Mouse (Mus musculus): ENCODE results near the gene Styk1.

The Styk1 gene

DNA sequence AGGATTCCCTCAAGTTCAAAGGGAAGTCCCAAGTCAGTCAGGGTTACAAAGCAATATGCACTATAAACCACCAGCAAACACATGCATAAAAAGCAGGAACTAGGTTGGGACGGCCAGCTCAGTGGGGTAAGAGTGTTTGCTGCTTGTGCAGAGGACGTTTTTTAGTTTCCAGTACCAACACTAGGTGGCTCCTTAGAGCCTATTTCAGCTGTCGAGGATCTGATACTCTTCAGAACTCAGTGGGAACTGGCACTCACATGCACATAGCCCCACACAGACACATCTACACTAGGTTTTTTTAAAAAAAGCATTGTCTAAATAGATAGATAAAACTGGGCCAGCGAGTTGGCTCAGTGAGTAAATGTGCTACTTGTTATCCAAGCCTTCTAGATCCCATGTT, 13.7 kb upstream of the Styk1 start:
- DNase-seq = peak; percentile 48

DNA sequence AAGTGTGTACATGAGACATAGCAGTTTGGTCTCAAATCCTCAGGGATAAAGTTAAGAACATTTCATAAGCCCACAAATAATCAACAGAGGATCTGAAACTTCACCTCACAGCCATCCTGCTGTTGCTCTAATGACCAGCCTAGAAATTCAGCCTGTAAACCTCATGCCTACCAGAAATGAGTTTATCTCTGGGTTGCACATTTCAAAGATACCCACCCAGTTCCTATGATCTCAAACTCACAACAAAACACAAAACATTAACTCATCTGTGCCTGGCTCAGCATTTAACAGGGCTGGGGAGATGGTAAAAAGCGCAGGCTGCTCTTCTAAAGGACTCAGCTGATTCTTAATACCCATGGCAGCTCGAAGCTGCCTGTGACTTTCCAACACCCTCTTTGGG, 11.0 kb upstream of the Styk1 start:
- no peak for DNase-seq

GRCm38 (mm10) chr6:131362987-131363765, 9.8 kb upstream of the Styk1 start:
- no peak for DNase-seq

- DNase-seq = peak; percentile 37
These were observed 7.3 kb upstream of the Styk1 start for GRCm38 (mm10) chr6:131360693-131361092.

DNA sequence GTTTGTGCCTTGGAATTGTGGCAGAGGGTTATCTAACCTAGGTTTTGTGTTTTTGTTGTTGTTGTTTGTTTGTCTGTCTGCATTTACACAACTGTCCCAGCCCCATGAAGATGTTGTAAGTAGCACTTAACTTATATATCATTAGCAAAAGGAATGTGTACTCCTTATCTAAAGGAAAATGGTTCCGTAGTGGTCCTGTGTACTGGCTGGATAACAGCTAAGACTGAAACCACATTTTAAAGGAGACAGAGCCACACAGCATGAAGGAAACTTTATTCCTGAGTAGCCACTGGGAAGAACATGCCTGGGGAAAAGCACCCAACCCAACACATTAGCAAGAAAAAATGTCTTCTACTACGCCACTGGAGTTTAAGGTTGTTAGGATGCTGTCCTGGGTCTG, 6.1 kb upstream of the Styk1 start:
- DNase-seq = no peak

DNA sequence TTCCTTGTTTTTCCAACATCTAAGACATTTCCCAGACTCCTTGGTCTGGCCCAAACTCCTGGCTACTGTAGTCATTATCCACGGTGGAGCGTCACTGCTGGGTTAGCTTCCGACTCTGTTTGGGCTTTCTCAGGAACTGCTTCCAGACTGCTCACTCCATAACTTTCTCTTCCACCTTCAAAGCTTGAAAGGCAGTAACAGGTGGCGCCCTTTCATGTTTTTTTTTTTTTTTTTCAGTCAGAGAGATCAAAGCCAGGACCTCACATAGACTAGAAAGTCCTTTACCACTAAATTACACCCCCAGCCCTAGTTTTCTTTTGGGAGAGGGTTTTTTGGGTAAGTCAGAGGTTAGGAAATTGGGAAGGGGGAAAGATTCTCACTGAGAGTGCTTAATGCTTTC, 1.5 kb upstream of the Styk1 start:
- no peak for DNase-seq

GRCm38 (mm10) chr6:131347026-131347425, 6.4 kb downstream of the Styk1 start:
- DNase-seq = no peak

DNA sequence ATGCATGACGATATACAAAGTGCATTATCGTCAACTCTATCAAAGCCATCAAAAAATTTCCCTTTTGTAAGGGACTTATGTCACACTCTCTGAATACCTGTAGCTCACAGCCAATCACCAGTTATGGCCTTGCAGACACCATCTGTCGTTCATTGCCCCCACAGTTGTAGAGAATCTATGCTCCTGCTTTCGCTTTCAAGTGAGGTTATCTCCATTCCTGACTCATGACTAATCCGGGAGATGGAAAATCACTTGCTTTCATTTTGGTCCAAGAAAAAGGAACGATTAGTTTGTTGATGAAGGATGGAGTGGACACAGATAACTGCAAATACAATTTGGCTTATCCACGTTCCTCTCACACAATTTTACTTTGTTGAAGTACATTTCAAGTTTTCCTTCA, 9.1 kb downstream of the Styk1 start:
- no peak for DNase-seq

DNA sequence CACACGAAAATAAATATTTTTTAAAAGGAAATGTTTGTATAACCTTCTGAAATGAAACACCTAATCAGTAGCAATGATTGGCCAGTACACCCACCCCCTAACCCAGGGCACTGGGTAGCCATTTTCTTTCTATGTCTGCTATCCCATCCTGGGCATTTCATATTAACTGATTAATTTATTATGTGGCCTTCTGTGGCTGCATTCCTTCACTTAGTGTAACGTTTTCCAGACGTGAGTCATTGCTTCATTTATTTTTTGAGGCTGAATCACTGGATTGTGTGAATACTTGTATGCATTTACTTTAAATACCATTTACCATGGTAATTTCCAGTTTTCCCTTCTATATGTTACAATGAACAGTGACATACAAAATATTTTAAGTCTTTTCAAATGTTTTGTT, 13.3 kb downstream of the Styk1 start:
- DNase-seq = no peak

- no peak for DNase-seq
These were observed 14.1 kb downstream of the Styk1 start for GRCm38 (mm10) chr6:131339309-131339708.

DNA sequence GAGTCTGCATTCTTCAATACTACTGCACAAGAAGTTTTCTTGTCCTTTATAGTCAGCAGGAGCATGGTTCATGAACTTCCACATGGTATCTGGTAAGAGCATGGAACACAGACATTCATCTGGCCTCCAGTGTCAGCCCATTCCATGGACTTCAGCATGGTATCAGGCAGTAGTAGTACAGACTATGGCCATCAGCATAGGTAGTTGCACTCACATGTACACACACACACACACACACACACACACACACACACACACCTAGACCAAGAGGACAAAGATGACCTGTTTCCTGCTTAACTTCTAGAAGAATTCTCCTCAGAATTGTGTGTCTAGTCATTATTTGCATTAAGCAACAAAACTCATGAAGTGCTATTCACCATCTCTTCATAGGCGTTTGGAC, 14.6 kb downstream of the Styk1 start:
- no peak for DNase-seq

- no peak for DNase-seq
These were observed 26.3 kb downstream of the Styk1 start for GRCm38 (mm10) chr6:131327076-131327475.

- DNase-seq = no peak
These were observed 31.4 kb downstream of the Styk1 start for GRCm38 (mm10) chr6:131321854-131322639.

- DNase-seq = no peak
These were observed 37.0 kb downstream of the Styk1 start for GRCm38 (mm10) chr6:131316155-131317101.

DNA sequence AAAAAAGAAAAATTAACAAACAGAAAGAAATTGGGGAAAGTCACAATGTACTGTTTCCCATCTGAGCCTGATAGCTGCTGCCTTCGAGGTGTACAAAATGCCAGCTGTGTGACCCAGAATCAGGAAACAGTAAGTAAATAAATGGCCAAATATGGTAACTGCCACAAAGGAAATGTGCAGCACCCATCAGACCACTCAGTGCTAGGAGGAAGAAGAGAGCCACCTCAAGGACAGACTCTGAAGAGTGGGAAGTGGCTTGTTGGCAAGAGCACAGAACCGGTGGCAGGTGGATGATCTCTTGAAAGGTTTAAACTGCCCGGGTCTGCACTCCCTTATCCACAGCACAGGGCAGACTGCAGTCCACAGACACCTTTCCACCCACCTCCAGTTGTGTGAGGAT, 45.4 kb downstream of the Styk1 start:
- DNase-seq = no peak

DNA sequence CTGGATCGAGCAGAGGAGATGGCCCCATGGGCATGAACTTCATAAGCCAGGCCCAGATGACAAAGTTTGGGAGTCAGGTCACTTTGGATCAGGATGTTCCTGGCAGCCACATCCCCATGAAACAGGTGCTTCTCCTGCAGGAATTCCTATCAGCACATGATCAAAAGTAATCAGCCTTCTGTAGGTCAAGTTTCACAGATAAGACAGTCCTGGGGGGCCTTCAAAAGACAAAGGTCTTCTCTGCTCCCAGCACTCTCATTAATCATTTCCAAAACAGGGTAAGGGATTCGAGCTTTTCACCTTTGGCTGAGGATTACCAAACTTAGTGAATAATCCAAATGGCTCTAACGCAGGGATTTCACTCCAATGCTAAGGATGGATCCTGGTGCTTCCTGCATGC, 48.6 kb downstream of the Styk1 start:
- no peak for DNase-seq

- DNase-seq = no peak
These were observed 54.9 kb downstream of the Styk1 start for GRCm38 (mm10) chr6:131298531-131298930.

- DNase-seq = no peak
These were observed 58.8 kb downstream of the Styk1 start for GRCm38 (mm10) chr6:131294435-131295112.

GRCm38 (mm10) chr6:131293916-131294315, 59.5 kb downstream of the Styk1 start:
- no peak for DNase-seq

DNA sequence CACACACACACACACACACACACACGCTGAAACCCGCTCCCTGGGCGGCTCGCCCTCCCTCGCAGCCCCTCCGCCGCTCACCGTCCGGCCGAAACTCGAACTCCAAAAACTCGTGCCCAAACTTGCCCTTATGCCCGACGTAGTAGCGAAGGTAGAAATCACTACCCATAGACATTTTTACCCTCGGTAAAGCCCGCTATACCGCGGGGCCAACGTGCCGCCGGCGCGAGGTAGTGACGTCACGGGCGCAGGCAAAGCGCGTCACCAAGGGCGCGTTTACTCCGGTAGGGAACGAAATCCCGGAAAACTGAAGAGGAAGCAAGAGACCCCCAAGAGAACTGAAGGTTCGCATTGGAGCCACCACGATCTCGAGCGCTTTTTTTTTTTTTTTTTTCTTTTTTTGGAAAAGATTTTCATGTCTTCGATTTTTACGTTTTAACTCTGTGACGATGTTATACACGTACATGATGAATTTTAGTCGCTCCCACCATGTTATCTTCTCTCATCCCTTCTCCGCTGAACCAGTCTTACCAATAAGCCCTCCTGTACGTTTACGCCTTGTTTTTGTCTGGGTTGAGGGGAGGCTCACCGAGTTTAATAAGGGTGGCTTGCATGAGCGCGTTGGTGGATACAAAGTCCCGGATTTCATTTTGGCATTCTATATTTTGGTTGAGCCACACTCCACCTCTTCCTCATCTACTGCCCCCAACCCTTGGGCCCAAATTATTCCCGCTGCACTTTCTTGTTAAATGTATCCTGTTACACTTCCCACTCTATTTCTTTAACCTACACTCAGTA, 60.2 kb downstream of the Styk1 start, which contains the start of gene Magohb:
Gene Magohb (minus strand): TSS at position 254 of the 798 bp plus-strand sequence.
- DNase-seq = peak; percentile 88

DNA sequence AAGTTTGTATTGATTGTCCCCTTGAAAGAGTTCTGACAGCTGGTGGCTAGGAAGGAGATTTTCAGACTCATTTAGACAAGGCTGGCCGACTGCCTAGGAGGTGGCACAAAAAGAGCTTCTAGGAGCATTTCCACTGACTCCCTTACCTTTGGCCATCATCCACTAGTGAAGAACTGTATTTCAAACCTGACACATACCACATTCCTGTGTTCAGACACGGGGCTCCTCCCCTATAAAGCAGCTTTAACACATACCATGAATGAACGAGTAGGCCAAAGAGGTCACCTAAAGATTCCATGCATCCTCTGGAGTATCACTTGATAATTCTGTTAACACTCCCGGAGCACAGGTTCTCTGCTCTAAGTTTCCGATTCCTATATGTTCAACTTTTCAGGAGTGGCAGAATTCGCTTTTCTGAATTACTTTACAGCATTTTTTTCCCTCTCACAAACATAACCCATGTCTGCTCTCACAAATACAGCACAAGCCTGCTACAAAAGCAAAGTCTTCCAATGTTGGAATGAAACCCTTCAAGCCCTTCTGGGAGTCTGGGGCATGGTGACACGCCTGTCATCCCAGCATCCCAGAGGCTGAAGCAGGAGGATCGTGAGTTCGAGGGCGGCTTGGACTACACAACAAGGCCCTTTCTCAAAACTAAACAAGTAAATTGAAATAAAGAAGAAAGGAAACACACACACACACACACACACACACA, 61.0 kb downstream of the Styk1 start:
- peak; percentile 45 for DNase-seq

Measured in retina, postnatal 1 day (tissue).